Mouse (Mus musculus): ENCODE measurements around the gene Fam240a.

The Fam240a gene

DNA sequence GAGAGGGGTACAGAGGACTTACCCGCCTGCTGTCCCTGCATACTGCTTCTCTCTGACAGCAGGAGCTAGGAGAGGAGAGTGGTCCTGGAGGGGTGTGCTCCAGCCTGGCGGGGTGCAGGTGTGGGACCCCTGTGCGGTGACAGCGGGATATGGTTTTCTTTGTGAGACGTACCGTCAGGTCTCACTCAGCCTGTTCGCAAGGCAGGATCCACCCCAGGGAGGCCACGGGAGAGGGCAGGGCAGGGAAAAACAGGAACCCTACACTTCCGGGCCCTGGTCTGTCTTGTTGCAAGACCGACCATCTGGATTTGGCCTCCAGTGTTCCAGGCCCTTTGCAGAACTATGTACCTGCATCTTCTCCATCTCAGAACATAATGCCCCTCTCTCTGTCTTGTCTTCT, 23.2 kb downstream of the Fam240a start:
- no peak for DNase-seq (ENCODE audit: low read depth, low spot score)

DNA sequence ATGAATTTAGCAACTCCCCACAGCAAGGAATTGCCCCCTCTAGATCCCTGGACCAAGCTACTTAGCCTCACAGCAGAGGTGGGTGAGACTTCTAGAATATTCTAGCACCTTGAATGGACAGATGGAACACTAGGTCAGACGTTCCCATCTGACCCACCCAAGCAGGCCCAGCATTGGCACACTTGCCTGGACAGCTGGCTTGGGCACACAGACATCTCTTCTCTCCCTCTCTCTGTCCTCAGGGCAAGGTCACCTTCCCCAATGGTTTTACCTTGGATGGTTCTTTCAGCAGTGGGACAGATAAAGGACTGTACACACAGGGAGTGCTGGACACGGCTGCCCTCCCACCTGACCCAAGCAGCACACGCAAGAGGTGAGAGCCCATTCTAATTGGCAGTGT, 24.1 kb downstream of the Fam240a start:
- no peak for DNase-seq (ENCODE audit: low read depth, low spot score)

DNA sequence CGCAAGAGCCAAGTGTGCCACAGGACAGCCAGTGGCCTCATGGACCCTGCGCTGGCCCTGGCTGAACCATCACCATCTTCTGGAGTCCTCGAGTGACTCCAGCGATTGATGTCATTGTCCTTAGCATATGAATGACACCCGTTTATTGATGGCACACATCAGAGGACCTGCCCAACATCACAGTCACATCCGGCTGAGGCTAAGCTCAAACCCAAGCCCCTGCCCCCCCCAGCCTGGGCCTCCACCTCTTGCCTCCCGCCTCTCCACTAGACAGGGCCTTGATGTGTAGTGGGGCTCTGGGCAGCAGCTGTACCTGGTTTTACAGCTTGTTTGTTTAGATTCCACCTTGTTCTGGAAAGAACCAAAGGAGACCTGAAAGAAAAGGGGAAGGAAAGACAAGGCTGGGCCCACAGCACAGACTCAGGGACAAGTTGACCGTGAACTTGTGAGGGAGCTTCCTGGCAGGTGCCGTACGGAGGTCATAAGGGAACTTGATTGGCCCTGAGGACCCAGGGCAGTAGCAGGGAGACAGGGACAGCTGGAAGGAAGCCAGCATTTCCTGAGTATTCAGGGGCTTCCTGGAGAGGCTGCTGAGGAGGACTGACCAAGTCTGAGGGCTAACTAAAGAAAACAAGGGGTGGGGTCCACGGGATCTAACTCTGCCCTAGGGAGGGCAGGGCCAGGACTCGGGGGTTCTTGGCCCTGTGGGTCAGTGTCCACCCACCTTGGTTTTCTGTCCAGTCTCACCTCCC, 25.4 kb downstream of the Fam240a start:
- no peak for DNase-seq (ENCODE audit: low read depth, low spot score)

DNA sequence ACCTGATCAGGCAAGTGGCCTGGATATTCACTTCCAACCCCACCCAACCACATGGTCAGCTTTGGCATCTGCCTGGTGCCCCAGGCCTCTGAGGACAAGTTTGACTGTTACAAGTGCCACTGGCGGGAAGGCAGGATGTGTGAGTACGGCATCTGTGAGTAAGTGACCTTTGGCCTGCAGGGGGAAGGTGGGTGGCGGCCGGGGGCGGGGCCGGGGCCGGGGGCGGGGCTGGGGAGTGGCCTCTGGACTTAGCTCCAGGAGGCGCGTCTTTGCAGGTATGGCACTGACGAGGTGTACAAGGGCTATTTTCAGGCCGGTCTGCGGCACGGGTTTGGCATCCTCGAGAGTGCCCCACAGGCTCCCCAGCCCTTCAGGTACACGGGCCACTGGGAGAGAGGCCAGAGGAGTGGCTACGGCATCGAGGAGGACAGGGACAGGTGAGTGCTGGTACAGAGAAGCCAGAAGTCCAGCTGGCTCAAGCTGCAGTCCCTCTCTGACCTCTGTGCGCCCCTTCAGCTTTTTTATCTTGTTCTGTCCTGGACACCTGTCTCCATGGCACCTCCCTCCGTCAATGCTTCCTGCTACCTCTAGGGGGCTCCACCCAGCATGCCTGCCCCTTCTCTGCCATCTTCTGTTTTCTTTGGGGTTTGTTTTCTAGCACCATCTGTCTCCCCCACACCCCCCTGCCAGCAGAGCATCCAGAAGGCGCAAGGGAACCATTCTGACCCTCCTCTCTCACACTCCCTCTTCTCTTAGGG, 26.5 kb downstream of the Fam240a start:
- no peak for DNase-seq (ENCODE audit: low read depth, low spot score)

DNA sequence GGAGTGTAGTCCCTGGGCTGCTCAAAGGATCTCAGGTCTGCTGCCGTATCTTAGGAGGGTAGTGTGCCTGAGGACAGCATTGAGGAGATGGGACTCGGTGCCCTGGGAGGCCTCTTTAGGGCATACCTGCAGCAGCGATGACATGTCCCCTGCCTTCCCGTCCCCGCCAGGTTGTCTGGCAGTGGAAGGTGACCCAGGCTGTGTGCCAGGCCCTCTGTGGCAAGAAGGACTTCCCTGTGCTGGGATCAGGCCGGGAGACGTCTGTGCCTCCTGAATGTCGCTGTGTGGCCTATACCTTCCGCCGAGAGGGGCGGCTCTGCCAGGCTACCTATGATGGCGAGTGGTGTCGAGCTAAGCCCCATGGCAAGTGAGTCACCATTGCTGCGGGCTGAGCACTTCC, 27.7 kb downstream of the Fam240a start:
- DNase-seq (ENCODE audit: low read depth, low spot score) = no peak

DNA sequence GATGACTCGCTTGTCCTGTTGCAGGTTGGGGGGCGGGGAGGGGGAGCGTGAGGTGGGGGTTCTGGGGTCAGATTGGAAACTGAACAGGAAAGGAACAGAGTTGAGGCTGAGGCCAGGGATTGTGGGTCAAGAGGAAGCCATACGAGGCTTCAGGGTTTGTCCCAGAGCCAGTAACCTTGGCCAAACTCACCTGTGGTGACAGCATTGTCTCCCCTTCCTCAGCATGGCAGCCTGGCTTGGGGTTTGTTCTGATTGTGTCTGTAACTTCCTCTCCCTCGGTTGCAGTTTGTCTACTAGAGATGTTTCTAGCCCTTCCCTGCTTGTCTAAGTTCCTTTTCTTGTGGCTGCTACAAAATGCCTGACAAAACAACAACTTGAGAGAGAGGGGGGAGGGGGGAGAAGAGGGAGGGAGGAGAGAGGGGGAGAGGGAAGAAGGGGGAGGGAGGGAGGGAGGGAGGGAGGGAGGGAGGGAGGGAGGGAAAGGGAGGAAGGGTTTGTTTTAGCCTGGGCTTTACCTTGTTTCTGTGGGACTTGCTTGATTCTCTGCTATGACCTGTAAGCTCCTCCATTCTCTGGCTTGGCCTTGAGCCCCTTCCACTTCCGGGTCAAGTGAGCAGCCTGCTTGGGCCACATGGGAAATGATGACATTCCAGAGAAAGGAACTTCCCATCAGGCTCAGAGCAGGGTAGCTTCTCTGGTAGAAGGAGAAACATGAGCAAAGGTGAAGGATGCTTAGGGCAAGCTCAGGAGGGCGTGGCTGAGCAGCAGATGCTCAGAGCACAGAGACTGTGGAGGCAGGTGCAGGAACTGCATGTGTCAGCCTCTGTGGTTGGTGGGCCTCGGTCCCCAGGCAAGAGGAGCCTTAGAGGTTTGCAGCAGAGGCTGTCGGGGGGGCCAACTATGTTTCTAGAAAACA, 29.0 kb downstream of the Fam240a start:
- DNase-seq (ENCODE audit: low read depth, low spot score) = no peak

DNA sequence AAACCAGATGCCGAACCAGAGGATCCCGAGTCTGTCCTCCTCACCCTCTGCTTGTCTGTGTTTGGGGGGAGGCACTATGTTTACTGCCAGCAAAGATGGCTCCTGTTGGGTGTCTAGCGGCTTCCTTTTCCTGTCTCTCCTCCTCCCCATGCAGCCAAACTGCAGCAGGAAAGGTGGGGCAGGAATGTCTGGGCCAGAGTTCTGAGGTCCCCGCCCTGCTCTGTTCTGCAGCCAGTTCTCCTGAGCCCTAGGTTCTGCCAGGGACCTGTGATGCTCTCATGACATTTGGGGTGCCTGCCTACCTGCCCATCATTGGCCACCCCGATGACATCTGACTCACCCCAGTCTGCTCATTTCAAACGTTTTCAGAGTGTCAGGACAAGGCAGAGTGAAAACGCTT, 34.7 kb downstream of the Fam240a start:
- no peak for DNase-seq (ENCODE audit: low read depth, low spot score)

DNA sequence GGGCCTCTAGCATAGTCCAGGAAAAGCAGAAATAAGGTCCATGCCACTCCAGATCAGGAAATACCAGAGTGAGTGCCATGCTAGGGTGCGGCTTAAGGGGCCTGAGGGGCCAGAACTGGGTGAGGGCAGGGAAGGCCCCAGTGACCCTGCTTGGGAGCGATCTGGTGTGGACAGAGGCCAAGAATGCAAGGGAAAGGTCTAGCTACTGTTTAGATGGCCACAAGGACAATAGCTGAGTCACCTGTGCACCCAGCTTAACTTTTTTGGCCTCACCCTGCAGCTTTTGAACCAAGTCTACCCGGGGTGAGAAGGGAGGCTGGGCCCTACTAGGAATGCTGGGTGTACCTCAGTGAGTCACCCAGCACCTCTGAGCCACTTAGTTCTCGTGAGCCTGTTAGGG, 35.9 kb downstream of the Fam240a start:
- DNase-seq (ENCODE audit: low read depth, low spot score) = no peak

DNA sequence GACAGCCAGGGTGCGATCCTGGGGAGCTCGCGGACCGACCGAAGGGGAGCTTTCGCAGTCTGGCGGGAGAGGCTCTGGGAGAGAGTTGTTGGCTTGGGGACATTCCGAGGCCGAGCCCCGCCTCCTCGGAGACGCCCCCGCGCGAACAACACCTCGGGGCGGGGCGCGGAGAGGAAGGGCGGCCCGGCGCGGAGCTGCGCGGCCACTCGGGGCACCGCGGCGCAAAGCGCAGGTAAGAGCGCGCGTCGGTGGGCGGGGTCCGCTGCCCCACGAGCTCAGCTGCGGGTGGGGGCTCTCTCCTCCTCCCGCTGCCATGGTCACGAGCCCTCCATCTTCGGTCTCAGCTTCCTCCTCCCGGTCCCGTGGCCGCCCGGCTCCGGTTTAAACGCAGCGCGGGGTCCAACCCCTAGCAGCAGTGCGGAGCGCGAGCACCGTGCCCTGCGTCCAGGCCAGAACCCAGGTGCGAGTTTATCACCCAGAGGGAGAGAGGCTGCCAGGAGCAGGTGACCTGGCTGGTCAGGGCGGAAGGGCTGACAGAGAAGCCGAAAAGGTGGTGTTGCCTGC, 36.6 kb downstream of the Fam240a start, which contains the start of gene Tmie:
Tmie (minus strand) TSS at position 116 of the 564 bp plus-strand sequence.
- DNase-seq (ENCODE audit: low read depth, low spot score) = no peak

DNA sequence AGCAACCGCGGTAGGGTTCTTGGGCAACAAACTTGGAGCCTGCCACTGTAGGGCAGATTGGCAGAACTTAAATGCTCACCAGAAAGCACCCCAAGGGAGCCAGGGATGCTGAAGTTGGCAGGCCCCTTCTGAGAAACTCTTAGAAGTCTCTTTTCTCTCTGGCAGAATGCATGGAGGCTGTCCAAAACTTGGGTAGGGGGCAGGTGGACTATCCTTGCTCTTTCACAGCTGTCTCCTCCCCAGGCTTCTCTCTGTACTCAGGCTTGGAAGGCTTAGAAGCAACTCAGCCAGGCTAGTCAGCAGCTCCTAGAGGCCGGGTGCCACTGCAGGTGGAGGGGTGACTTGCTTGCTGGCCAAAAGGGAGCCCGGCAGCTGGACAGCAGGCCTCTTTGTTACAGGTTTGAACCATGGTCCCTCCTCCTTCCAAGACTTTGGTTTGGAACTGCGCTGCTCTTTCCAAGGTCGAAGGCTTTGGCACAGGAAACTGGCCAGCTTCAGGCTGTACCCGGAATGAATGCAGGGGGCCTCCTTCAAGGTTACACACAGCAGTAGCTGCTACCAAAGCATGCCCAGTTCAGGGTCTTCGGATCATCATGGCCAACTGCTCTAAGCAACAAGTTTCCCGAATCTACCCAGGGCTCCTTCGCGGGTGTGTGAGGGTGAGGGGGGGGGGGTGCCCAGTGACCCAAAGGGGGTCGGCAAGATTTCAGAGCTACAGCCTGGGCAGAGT, 37.3 kb downstream of the Fam240a start, which contains the start of gene Als2cl:
Als2cl (plus strand) TSS at position 680 of the 730 bp plus-strand sequence.
- DNase-seq (ENCODE audit: low read depth, low spot score) = no peak

DNA sequence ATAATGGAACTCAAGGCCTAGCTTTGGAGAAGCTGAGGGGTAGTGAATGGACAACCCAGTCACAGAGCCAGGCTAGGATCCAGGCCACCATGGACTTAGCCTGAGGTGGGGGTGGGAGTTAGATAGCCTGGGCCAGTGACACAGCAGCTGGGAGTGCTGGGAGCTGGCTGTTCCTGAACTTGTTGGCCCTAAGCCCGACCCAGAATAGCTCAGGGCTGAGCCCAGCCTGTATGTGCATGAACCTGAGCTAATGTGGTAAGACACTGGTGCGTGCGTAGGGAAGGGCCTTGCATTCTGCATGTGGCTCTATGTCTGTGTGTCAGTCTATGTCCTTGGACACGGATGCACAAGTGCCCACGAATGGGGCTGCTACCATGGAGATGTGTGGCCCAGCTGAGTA, 38.8 kb downstream of the Fam240a start:
- DNase-seq (ENCODE audit: low read depth, low spot score) = no peak

DNA sequence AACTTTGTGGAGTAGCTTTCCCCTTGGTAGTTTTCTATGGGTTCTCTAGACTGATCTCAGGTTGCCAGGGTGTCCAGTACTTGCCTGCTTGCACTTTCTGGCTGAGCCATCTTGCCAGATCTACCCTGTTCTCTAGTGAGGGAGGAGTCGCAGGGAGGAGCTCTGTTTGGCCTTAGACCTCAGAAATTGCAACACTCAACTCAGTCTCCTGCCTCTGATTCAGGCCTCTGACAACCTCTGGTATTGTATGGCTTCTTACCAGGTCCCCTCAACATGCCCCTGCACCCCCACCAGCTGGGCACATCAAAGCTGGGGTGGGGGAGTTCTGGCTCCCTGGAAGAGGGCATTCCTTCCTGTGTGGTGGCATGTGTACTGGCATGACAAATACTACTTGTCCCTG, 39.3 kb downstream of the Fam240a start:
- DNase-seq (ENCODE audit: low read depth, low spot score) = no peak

DNA sequence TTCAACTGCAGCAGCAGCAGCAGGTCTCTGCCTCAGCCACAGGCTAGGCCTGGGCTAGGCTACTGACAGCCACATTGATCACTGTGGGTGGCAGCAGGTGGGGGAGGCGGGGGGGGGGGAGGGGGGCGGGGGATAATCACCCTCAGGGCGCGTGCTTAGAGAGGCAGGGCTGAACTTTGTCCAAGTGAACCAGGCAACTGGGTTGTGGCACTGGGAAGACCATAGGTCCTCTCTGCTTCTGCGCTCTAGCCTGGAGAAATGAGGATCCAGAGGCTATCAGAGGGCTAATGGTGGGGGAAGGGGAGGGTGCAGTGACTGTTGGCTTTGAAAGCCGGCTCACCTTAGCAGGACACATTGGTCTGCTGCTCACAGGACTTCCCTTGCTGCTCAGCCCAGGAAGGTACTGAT, 41.4 kb downstream of the Fam240a start:
- DNase-seq (ENCODE audit: low read depth, low spot score) = no peak

DNA sequence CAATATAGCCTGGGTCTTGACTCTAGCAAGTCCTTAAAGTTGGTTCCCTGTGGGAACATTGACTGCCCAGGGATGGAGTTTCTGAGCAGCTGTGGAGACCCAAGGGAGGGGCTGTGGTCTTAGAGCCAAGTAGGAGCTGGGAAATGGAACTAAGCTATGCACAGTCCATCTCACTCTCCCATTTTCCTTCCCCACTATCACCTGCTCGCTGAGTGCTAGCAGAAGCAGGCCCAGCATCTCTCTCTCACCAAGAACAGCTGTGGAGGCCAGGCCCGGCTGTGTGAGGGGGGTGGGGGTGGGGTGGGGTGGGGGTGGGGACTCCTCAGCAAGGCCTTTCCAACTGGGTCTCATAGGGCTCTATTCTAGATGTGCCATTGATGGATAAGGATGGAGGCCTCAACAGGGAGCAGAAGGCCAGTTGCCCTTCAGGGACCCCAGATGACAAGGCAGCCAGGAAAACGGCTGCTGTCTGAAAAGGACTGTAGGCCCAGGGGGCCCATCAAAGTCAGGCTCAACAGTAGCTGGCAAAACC, 41.9 kb downstream of the Fam240a start:
- DNase-seq (ENCODE audit: low read depth, low spot score) = no peak

DNA sequence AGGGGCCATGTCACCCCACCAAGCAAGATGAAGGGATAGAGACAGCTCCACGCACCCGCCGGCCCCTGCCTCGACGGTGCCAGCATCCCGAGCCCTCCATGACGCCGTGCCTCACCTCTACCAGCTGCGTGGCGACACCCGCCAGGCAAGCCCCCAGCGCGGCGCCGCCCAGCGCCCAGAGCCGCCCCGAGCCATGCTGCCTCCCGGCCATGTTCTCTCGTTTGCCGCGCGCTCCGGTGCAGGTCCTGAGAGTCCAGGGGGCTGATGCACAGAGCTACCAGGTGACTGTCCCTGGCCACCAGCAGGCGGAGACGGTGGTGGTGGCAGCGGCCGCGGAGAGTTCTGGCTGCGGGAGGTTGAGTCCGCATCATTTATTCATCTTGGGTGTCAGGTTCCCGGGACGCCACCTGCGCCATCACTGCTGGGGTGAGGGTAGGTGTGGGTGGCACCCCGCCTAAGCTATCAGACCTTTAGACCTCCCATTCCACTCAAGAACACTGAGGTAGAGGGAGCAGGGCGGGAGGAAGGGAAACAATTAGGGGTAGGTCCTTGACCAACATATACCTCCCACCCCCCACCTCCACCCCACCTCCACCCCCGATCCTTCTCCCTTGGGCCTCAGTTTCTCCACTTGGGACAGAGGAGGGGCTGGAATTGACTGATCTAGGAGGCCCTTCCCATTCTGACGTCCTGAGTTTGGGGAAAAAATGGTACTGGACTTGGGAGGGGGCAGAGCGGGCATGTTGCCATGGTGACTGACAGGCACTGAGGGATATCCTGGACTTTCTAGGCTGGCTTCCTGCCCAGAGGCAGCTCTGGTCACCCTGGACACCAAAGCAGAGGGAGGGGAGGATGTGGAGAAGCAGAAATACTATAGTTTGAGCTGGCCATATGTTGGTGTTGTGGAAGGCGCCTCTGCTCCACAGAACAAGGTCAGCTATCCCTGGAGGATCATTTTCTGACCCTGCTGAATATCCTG, 42.7 kb downstream of the Fam240a start:
- DNase-seq (ENCODE audit: low read depth, low spot score) = peak; percentile 56

DNA sequence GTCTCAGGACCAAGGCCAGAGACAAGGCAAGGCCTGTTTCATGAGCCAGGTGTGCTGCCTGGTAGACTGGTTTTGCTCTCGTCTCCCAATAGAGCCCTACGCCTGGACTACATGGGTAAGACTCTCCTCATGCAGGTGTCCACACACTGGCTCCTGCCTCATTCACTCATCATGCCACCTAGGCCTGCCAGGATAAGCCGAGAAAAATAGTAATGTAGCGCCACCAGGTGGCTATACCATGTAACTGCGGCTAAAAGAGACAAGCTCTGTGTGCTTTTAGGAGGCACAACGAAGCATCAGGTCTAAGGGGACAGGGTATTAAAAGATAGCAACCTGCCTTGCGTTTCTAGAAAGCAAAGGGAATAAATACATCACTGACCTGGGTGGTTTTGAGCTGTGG, 45.6 kb downstream of the Fam240a start:
- DNase-seq (ENCODE audit: low read depth, low spot score) = no peak

Measured in brain, embryonic 18.5 days (tissue).